16 mouse cellular contexts compared by ENCODE assay signal in the genomic region with DNA sequence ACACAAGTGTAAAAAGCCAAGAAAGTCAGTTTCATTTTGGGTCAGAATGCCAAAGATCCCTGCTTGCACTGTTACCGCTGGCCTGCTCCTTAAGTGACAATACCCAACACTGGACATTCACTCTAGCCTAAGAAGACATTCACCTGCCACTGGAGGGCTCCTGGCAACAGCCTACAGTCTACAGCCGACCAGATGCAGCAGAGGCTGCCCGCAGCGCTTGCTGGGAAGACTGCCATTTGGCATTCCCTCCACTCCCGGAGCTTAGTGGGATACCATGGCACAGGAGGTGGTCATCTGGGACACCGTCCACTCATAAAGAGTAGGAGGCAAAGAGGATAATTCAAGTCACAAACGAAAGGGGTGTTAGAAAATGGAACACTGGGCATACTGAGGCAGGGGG. TPM values are rescaled to one million over a fixed set of nuclear protein-coding genes. Genes with fewer than 3 reads are reported as not detected.
DNase-seq lines count a peak whose midpoint lies in the region; ATAC-seq and TF ChIP-seq lines count a peak whose summit lies in the region.
"Had no signal": no experiment of that assay in that cellular context is flagged by ENCODE, and none has a peak within 500 bp of the region (broad histone marks: within the 10 kb centered on the region; RNA-seq: fewer than 3 reads in every experiment).

No protein-coding gene starts in this region.

- no peaks in the 10 kb centered on the region for H3K27me3 ChIP-seq in forebrain, embryonic 15.5 days
- H3K27me3 ChIP-seq in forebrain, embryonic 13.5 days, result no peaks in the 10 kb centered on the region

- no peak overlapping the region for H3K4me2 ChIP-seq in forebrain, embryonic 15.5 days (replicated peaks)
- no peak overlapping the region for H3K4me2 ChIP-seq in forebrain, embryonic 13.5 days

- peak; percentile 65 to 74 for DNase-seq in layer of hippocampus, postnatal 10 days (ENCODE audit: low spot score in 2 of 2)
- DNase-seq in layer of hippocampus, adult 9-11 months, result no peak
- DNase-seq in brain, embryonic 14.5 days (ENCODE audit: low read depth), result peak; percentile 39
- DNase-seq in cerebellum, postnatal 36 days, result peak; percentile 60 to 64
- DNase-seq in frontal cortex, postnatal 25 days (ENCODE audit: low spot score in 2 of 2), result no peak
- no peak for DNase-seq in embryo, embryonic 9.5 days (ENCODE audit: extremely low spot score)
- DNase-seq: B cell, adult 2 months; gastrocnemius, postnatal 25 days; heart, postnatal 36 days; liver, postnatal 0 days; thymus, adult 18-20 months had no signal

- TF ChIP-seq CTCF in brain, embryonic 14.5 days (IDR thresholded peaks at IDR 0.05; ENCODE audit: borderline replicate concordance, extremely low read depth, insufficient read depth, insufficient read length), result no peak

- no peak overlapping the region for H3K9ac ChIP-seq in forebrain, embryonic 15.5 days (replicated peaks)
- H3K9ac ChIP-seq in forebrain, embryonic 13.5 days, result no peak overlapping the region
- H3K9ac ChIP-seq: liver, postnatal 0 days had no signal

- peaks cover 46% of the 10 kb centered on the region for H3K4me1 ChIP-seq in forebrain, embryonic 15.5 days
- H3K4me1 ChIP-seq in forebrain, embryonic 13.5 days, result peaks cover 48% of the 10 kb centered on the region

- H3K9me3 ChIP-seq in forebrain, embryonic 15.5 days, result no peaks in the 10 kb centered on the region
- no peaks in the 10 kb centered on the region for H3K9me3 ChIP-seq in forebrain, embryonic 13.5 days (replicated peaks)
- H3K9me3 ChIP-seq: limb, embryonic 10.5 days had no signal

- no peak for ATAC-seq in forebrain, embryonic 15.5 days (replicated peaks)
- no peak for ATAC-seq in forebrain, embryonic 13.5 days
- ATAC-seq: liver, postnatal 0 days had no signal

- H3K4me3 ChIP-seq in forebrain, embryonic 15.5 days, result no peak overlapping the region
- H3K4me3 ChIP-seq in forebrain, embryonic 13.5 days, result no peak overlapping the region
- H3K4me3 ChIP-seq: erythroblast, embryonic 14.5 days; limb, embryonic 10.5 days had no signal

- no peak for TF ChIP-seq POLR2A in brain, embryonic 14.5 days (IDR thresholded peaks at IDR 0.05; ENCODE audit: borderline replicate concordance, extremely low read depth, insufficient read depth, insufficient read length, poor library complexity, severe bottlenecking)

- H3K27ac ChIP-seq in forebrain, embryonic 15.5 days (replicated peaks), result peak overlapping the region; percentile 69; the same call in 1 of the 2 replicates
- H3K27ac ChIP-seq in forebrain, embryonic 13.5 days, result no peak overlapping the region
- H3K27ac ChIP-seq: kidney, postnatal 0 days; limb, embryonic 10.5 days had no signal

- no peaks in the 10 kb centered on the region for H3K36me3 ChIP-seq in forebrain, embryonic 15.5 days
- no peaks in the 10 kb centered on the region for H3K36me3 ChIP-seq in forebrain, embryonic 13.5 days (ENCODE audit: poor library complexity, severe bottlenecking)
- H3K36me3 ChIP-seq: limb, embryonic 10.5 days had no signal

- 70% methylated on average over 7 of the region's 7 CpGs for WGBS in forebrain, embryonic 15.5 days
- WGBS in forebrain, embryonic 13.5 days, result 74% methylated on average over 7 of the region's 7 CpGs

RNA-seq across cellular contexts. Expression of gene Ubash3b, which starts 12.9 kb away (rescaled TPM):
- 14.7 and 15.4 TPM in 2 replicates for polyA plus RNA-seq in forebrain, embryonic 15.5 days (2015; fragmentation: Nextera tagmentation; extraction: Ambion mirVana)
- 9.7 and 9.8 TPM in 2 replicates for polyA plus RNA-seq in forebrain, embryonic 13.5 days (2015; fragmentation: Nextera tagmentation; extraction: Ambion mirVana)
- 10 to 100 TPM; 30.7 to 32.6 TPM for total RNA-seq in layer of hippocampus, postnatal 10 days (2021)
- polyA plus RNA-seq in brain, embryonic 14.5 days (2012; rRNA removed), result 13.1 and 16.3 TPM in 2 replicates

Comparison
In these comparisons a context has a peak if more than half of its experiments do, and no peak if none do; other contexts are left out.
1. DNase-seq: peak in layer of hippocampus, postnatal 10 days (2 of 2), brain, embryonic 14.5 days (single experiment) and cerebellum, postnatal 36 days (2 of 2); none in layer of hippocampus, adult 9-11 months (single experiment), frontal cortex, postnatal 25 days (0 of 2) and embryo, embryonic 9.5 days (single experiment).